Mouse (Mus musculus) E14TG2a.4 (cell line): ENCODE measurements around the gene Wnt1.

Experiments
- H3K27me3 ChIP-seq: 2 replicates; pipeline ENCODE4 v1.6.1; 2014; ENCODE audit warnings: low read length, control low read depth; ENCODE audit not compliant: insufficient read depth
- H3K36me3 ChIP-seq: 2 replicates; pipeline ENCODE4 v1.6.1; 2014; ENCODE audit warnings: low read length, control low read depth; ENCODE audit not compliant: insufficient read depth
- H3K4me1 ChIP-seq: replicated peaks from 2 replicates; pipeline ENCODE4 v1.6.1; 2014; ENCODE audit warnings: low read depth, low read length, control low read depth
- H3K4me3 ChIP-seq: replicated peaks from 2 replicates; pipeline ENCODE4 v1.5.1; 2014; ENCODE audit warnings: mild to moderate bottlenecking, low read length
- H3K9me3 ChIP-seq: 2 replicates; pipeline ENCODE4 v1.6.1; 2014; ENCODE audit warnings: low read length, control low read depth
- CTCF ChIP-seq: conservative IDR thresholded peaks from 2 replicates; pipeline ENCODE4 v1.5.1; 2014; ENCODE audit warnings: low read length
- NANOG ChIP-seq: IDR thresholded peaks from 2 replicates; pipeline ENCODE4 v1.6.1; 2014; ENCODE audit warnings: borderline replicate concordance, low read length, mixed read lengths
- POU5F1 ChIP-seq: IDR thresholded peaks from 2 replicates; pipeline ENCODE4 v1.6.1; 2014; ENCODE audit warnings: low read length, borderline replicate concordance

The Wnt1 gene

GRCm38 (mm10) chr15:98796803-98797595 is 7.3 kb downstream of the Wnt1 start:
- Histone ChIP-seq H3K27me3 (peaks cover 97% of the 10 kb centered on the region), H3K9me3 (no peaks in the 10 kb centered on the region), H3K4me1 (peaks cover 37% of the 10 kb centered on the region), H3K36me3 (no peaks in the 10 kb centered on the region), H3K4me3 (no peak overlapping the region)
- TF ChIP-seq POU5F1, result no peak
- TF ChIP-seq CTCF, result no peak
- TF ChIP-seq NANOG, result no peak

- no peaks in the 10 kb centered on the region for H3K36me3 ChIP-seq
- TF ChIP-seq NANOG (no peak), POU5F1 (no peak), CTCF (no peak)
- peak overlapping the region; percentile 62 for H3K4me3 ChIP-seq
- no peaks in the 10 kb centered on the region for H3K9me3 ChIP-seq
- H3K27me3 ChIP-seq, result peaks cover 97% of the 10 kb centered on the region
- H3K4me1 ChIP-seq, result peaks cover 33% of the 10 kb centered on the region
Measured at GRCm38 (mm10) chr15:98797835-98798492, 8.3 kb downstream of the Wnt1 start.

GRCm38 (mm10) chr15:98798903-98799302 is 9.2 kb downstream of the Wnt1 start:
- H3K9me3 ChIP-seq, result no peaks in the 10 kb centered on the region
- TF ChIP-seq POU5F1, result no peak
- TF ChIP-seq CTCF, result no peak
- no peak for TF ChIP-seq NANOG
- no peaks in the 10 kb centered on the region for H3K36me3 ChIP-seq

GRCm38 (mm10) chr15:98799396-98799795 is 9.7 kb downstream of the Wnt1 start:
- Histone ChIP-seq H3K4me1 (peaks cover 41% of the 10 kb centered on the region), H3K27me3 (peaks cover 97% of the 10 kb centered on the region), H3K4me3 (no peak overlapping the region), H3K9me3 (no peaks in the 10 kb centered on the region), H3K36me3 (no peaks in the 10 kb centered on the region)
- no peak for TF ChIP-seq NANOG
- TF ChIP-seq CTCF, result peak; percentile 85

More at GRCm38 (mm10) chr15:98798903-98799302, 9.2 kb downstream of the Wnt1 start:
- peaks cover 37% of the 10 kb centered on the region for H3K4me1 ChIP-seq
- H3K4me3 ChIP-seq, result no peak overlapping the region
- H3K27me3 ChIP-seq, result peaks cover 97% of the 10 kb centered on the region

- no peak for TF ChIP-seq NANOG
- no peak for TF ChIP-seq POU5F1
- TF ChIP-seq CTCF, result no peak
Measured at GRCm38 (mm10) chr15:98802926-98803325, 13.3 kb downstream of the Wnt1 start.

GRCm38 (mm10) chr15:98804054-98804453 is 14.4 kb downstream of the Wnt1 start:
- no peak for TF ChIP-seq POU5F1
- TF ChIP-seq CTCF, result peak; percentile 90
- peak overlapping the region; percentile 37; the same call in 1 of the 2 replicates for H3K4me3 ChIP-seq

More at GRCm38 (mm10) chr15:98802926-98803325, 13.3 kb downstream of the Wnt1 start:
- Histone ChIP-seq H3K27me3 (peaks cover 97% of the 10 kb centered on the region), H3K4me1 (peaks cover 55% of the 10 kb centered on the region), H3K9me3 (no peaks in the 10 kb centered on the region), H3K4me3 (0 out of 2 replicates have a peak overlapping the region, but pooled peaks have one; percentile 37), H3K36me3 (no peaks in the 10 kb centered on the region)

GRCm38 (mm10) chr15:98805324-98806040 is 15.8 kb downstream of the Wnt1 start:
- no peaks in the 10 kb centered on the region for H3K36me3 ChIP-seq
- peaks cover 96% of the 10 kb centered on the region for H3K27me3 ChIP-seq
- no peak for TF ChIP-seq POU5F1
- peak; percentile 27 for TF ChIP-seq CTCF
- no peak for TF ChIP-seq NANOG
- peaks cover 56% of the 10 kb centered on the region for H3K4me1 ChIP-seq
- H3K9me3 ChIP-seq, result no peaks in the 10 kb centered on the region
- peak overlapping the region; percentile 72 for H3K4me3 ChIP-seq

More at GRCm38 (mm10) chr15:98804054-98804453, 14.4 kb downstream of the Wnt1 start:
- Histone ChIP-seq H3K9me3 (no peaks in the 10 kb centered on the region), H3K36me3 (no peaks in the 10 kb centered on the region), H3K27me3 (peaks cover 97% of the 10 kb centered on the region), H3K4me1 (peaks cover 56% of the 10 kb centered on the region)

- no peaks in the 10 kb centered on the region for H3K9me3 ChIP-seq
Measured at GRCm38 (mm10) chr15:98806071-98806808, 16.6 kb downstream of the Wnt1 start.

More at GRCm38 (mm10) chr15:98806071-98806808, 16.6 kb downstream of the Wnt1 start:
- peaks cover 56% of the 10 kb centered on the region for H3K4me1 ChIP-seq
- TF ChIP-seq CTCF (no peak), POU5F1 (no peak), NANOG (no peak)
- peaks cover 7% of the 10 kb centered on the region for H3K36me3 ChIP-seq
- peak overlapping the region; percentile 72 for H3K4me3 ChIP-seq
- peaks cover 88% of the 10 kb centered on the region for H3K27me3 ChIP-seq
